Mouse (Mus musculus) hematopoietic stem cell, adult 5-6 weeks (primary cell): ENCODE results near the gene Vmn2r33. TPM values are rescaled to one million over a fixed set of nuclear protein-coding genes. Genes with fewer than 3 reads are reported as not detected.
"Not testable (repeated sequence)": the region's sequence is repeated elsewhere in the genome, so short reads cannot be mapped to it uniquely, and the experiment has no call there.

Experiments
- ATAC-seq, 2 experiments: fragments of 125-278 bp in 1 of 2; replicated peaks in 1 of 2; 2 replicates each; pipeline ENCODE4 v1.8.0; 2016 to 2017; ENCODE audit warnings: inconsistent platforms in 2 of 2, mild to moderate bottlenecking in 2 of 2, moderate number of reproducible peaks in 2 of 2, low read depth in 1 of 2, moderate TSS enrichment in 1 of 2; ENCODE audit not compliant: low FRiP score in 2 of 2, poor library complexity in 2 of 2, severe bottlenecking in 2 of 2, insufficient read depth in 1 of 2, low TSS enrichment in 1 of 2
- total RNA-seq: library from RNA; stranded (forward); fragments of 172-1452, 232-1000 nt; gene quantifications from 2 replicates; pipeline ENCODE4 v1.2.3, GENCODE M21; 2017

Vmn2r33 gene
- not detected in 2 replicates for total RNA-seq

DNA sequence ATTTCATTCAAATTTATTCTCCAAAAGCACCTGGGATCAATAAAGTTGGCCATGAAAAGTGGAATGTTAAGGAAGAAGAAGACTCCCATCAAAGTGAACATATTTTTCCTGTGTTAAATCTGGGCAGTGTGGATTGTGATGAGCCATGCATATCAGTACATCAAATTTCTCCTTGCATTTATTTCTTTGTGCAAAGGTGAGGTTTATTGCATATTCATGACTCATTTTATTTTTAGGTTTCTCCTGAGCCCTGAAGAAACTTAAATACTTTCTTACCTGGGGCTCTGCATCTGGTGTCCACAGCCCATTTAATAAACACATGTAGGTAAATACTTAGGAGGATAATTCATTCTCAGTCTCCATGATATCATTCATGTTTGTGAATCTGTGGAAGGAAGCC is at the start of gene Vmn2r33:
Gene Vmn2r33 (minus strand): TSS at position 101 of the 400 bp plus-strand sequence.
- not testable (repeated sequence) for ATAC-seq

Other genes with a start within 250 kb of the Vmn2r33 start
- 0.13 TPM in 1 of 2 replicates, not detected in the other for gene Vmn2r30, start 229.2 kb downstream of the Vmn2r33 start, total RNA-seq
- not detected in 2 replicates for gene Gm45783, start 192.2 kb downstream of the Vmn2r33 start, total RNA-seq
- not detected in 2 replicates for gene Vmn2r31, start 167.1 kb downstream of the Vmn2r33 start, total RNA-seq
- not detected in 2 replicates for gene Vmn2r32, start 86.8 kb downstream of the Vmn2r33 start, total RNA-seq
- gene Vmn2r34, start 122.7 kb upstream of the Vmn2r33 start, total RNA-seq: not detected in 2 replicates